17 mouse cellular contexts compared by ENCODE assay signal in genomic region chr16:10850905-10851304, GRCm38 (mm10). TPM values are rescaled to one million over a fixed set of nuclear protein-coding genes. Genes with fewer than 3 reads are reported as not detected.
DNase-seq lines count a peak whose midpoint lies in the region; ATAC-seq lines count a peak whose summit lies in the region.
"Had no signal": no experiment of that assay in that cellular context is flagged by ENCODE, and none has a peak within 500 bp of the region (broad histone marks: within the 10 kb centered on the region; RNA-seq: fewer than 3 reads in every experiment).

No protein-coding gene starts in this region.

- H3K36me3 ChIP-seq in hindbrain, embryonic 10.5 days = peaks cover 9% of the 10 kb centered on the region; the same call in 1 of the 2 replicates
- H3K36me3 ChIP-seq in hindbrain, embryonic 13.5 days = no peaks in the 10 kb centered on the region
- no peaks in the 10 kb centered on the region for H3K36me3 ChIP-seq in embryonic facial prominence, embryonic 11.5 days (replicated peaks; ENCODE audit: control insufficient read depth, insufficient read depth, low read depth, low read length)
- no peaks in the 10 kb centered on the region for H3K36me3 ChIP-seq in limb, embryonic 13.5 days
- H3K36me3 ChIP-seq: forebrain, embryonic 15.5 days; liver, embryonic 12.5 days; midbrain, embryonic 13.5 days had no signal

- H3K9me3 ChIP-seq in hindbrain, embryonic 10.5 days = no peaks in the 10 kb centered on the region
- no peaks in the 10 kb centered on the region for H3K9me3 ChIP-seq in hindbrain, embryonic 13.5 days
- no peaks in the 10 kb centered on the region for H3K9me3 ChIP-seq in embryonic facial prominence, embryonic 11.5 days (replicated peaks; ENCODE audit: control insufficient read depth, low read length)
- no peaks in the 10 kb centered on the region for H3K9me3 ChIP-seq in limb, embryonic 13.5 days
- H3K9me3 ChIP-seq: forebrain, embryonic 15.5 days; liver, embryonic 12.5 days; midbrain, embryonic 13.5 days had no signal

- WGBS in hindbrain, embryonic 10.5 days = 47% methylated on average over 4 of the region's 4 CpGs
- WGBS in hindbrain, embryonic 13.5 days = 41% methylated on average over 4 of the region's 4 CpGs
- 54% methylated on average over 4 of the region's 4 CpGs for WGBS in embryonic facial prominence, embryonic 11.5 days
- 45% methylated on average over 4 of the region's 4 CpGs for WGBS in limb, embryonic 13.5 days

- peaks cover 18% of the 10 kb centered on the region for H3K4me1 ChIP-seq in hindbrain, embryonic 10.5 days (replicated peaks)
- H3K4me1 ChIP-seq in hindbrain, embryonic 13.5 days (replicated peaks) = 0 out of 2 replicates have a peak, but pooled peaks cover 9% of the 10 kb centered on the region
- H3K4me1 ChIP-seq in embryonic facial prominence, embryonic 11.5 days (ENCODE audit: control insufficient read depth, insufficient read depth, low read length) = no peaks in the 10 kb centered on the region
- H3K4me1 ChIP-seq in limb, embryonic 13.5 days = peaks cover 44% of the 10 kb centered on the region
- H3K4me1 ChIP-seq: liver, embryonic 12.5 days; midbrain, embryonic 13.5 days had no signal

- ATAC-seq in hindbrain, embryonic 13.5 days (ENCODE audit: low FRiP score) = no peak
- ATAC-seq in embryonic facial prominence, embryonic 11.5 days (replicated peaks; ENCODE audit: insufficient number of reproducible peaks, low FRiP score, low TSS enrichment, low read depth) = no peak
- 0 out of 2 replicates have a peak, but pooled peaks have one; percentile 21 for ATAC-seq in limb, embryonic 13.5 days (ENCODE audit: low FRiP score, low read depth)
- ATAC-seq: forebrain, embryonic 15.5 days; intestine, postnatal 0 days; liver, embryonic 12.5 days; midbrain, embryonic 13.5 days; Patski had no signal

- peak overlapping the region; percentile 13 for H3K27ac ChIP-seq in hindbrain, embryonic 10.5 days
- H3K27ac ChIP-seq in hindbrain, embryonic 13.5 days = no peak overlapping the region
- peak overlapping the region; percentile 2; the same call in 1 of the 2 replicates for H3K27ac ChIP-seq in embryonic facial prominence, embryonic 11.5 days (replicated peaks; ENCODE audit: low read depth, low read length)
- H3K27ac ChIP-seq in limb, embryonic 13.5 days = peak overlapping the region; percentile 94
- H3K27ac ChIP-seq: forebrain, embryonic 15.5 days; liver, embryonic 12.5 days; midbrain, embryonic 13.5 days had no signal

- no peak overlapping the region for H3K9ac ChIP-seq in hindbrain, embryonic 13.5 days
- no peak overlapping the region for H3K9ac ChIP-seq in embryonic facial prominence, embryonic 11.5 days (replicated peaks; ENCODE audit: low read length)
- H3K9ac ChIP-seq in limb, embryonic 13.5 days = no peak overlapping the region
- H3K9ac ChIP-seq: forebrain, embryonic 15.5 days; liver, embryonic 12.5 days; midbrain, embryonic 13.5 days had no signal

- no peaks in the 10 kb centered on the region for H3K27me3 ChIP-seq in hindbrain, embryonic 10.5 days (ENCODE audit: insufficient read depth, poor library complexity, severe bottlenecking)
- H3K27me3 ChIP-seq in hindbrain, embryonic 13.5 days = no peaks in the 10 kb centered on the region
- H3K27me3 ChIP-seq in embryonic facial prominence, embryonic 11.5 days (ENCODE audit: control insufficient read depth, insufficient read depth, low read length) = no peaks in the 10 kb centered on the region
- H3K27me3 ChIP-seq in limb, embryonic 13.5 days = no peaks in the 10 kb centered on the region
- H3K27me3 ChIP-seq: forebrain, embryonic 15.5 days; midbrain, embryonic 13.5 days; Patski had no signal

- no peak overlapping the region for H3K4me2 ChIP-seq in hindbrain, embryonic 13.5 days
- no peak overlapping the region for H3K4me2 ChIP-seq in embryonic facial prominence, embryonic 11.5 days (ENCODE audit: low read depth, low read length)
- peak overlapping the region; percentile 42 for H3K4me2 ChIP-seq in limb, embryonic 13.5 days (replicated peaks)
- H3K4me2 ChIP-seq: forebrain, embryonic 15.5 days; liver, embryonic 12.5 days; midbrain, embryonic 13.5 days had no signal

- peak; percentile 27 to 35 for DNase-seq in cerebellum, postnatal 25 days
- no peak for DNase-seq in cerebellum, adult 9-11 months
- DNase-seq in hindbrain, embryonic 10.5 days (ENCODE audit: low spot score) = no peak
- DNase-seq in embryonic facial prominence, embryonic 11.5 days (ENCODE audit: low spot score) = no peak
- DNase-seq in liver = no peak
- no peak for DNase-seq in kidney, postnatal 14 days
- DNase-seq: kidney, postnatal 25 days; lung, postnatal 36 days; thymus, postnatal 4 days had no signal

- H3K4me3 ChIP-seq in hindbrain, embryonic 10.5 days = no peak overlapping the region
- H3K4me3 ChIP-seq in hindbrain, embryonic 13.5 days = no peak overlapping the region
- no peak overlapping the region for H3K4me3 ChIP-seq in embryonic facial prominence, embryonic 11.5 days (ENCODE audit: low read depth, low read length)
- no peak overlapping the region for H3K4me3 ChIP-seq in limb, embryonic 13.5 days
- H3K4me3 ChIP-seq: forebrain, embryonic 15.5 days; liver, embryonic 12.5 days; midbrain, embryonic 13.5 days had no signal

RNA-seq across cellular contexts. Expression of gene Rmi2, which starts 16.0 kb away (rescaled TPM):
- 2.5 and 4.7 TPM in 2 replicates for polyA plus RNA-seq in hindbrain, embryonic 10.5 days (2016; fragmentation: Nextera tagmentation; extraction: Ambion mirVana)
- polyA plus RNA-seq in hindbrain, embryonic 13.5 days (2015; fragmentation: Nextera tagmentation; extraction: Ambion mirVana) = 0.39 and 0.54 TPM in 2 replicates
- 2.7 and 2.9 TPM in 2 replicates for polyA plus RNA-seq in embryonic facial prominence, embryonic 11.5 days (2014; fragmentation: Nextera tagmentation; extraction: Ambion mirVana)
- 4.2 and 4.8 TPM in 2 replicates for polyA plus RNA-seq in limb, embryonic 13.5 days (2015; fragmentation: Nextera tagmentation; extraction: Ambion mirVana)

RNA-seq across cellular contexts. Expression of gene Gm11172, which starts 38.2 kb away (rescaled TPM):
- not detected in 2 replicates for polyA plus RNA-seq in hindbrain, embryonic 10.5 days (2016; fragmentation: Nextera tagmentation; extraction: Ambion mirVana)
- polyA plus RNA-seq in hindbrain, embryonic 13.5 days (2015; fragmentation: Nextera tagmentation; extraction: Ambion mirVana) = not detected in 2 replicates
- not detected in 2 replicates for polyA plus RNA-seq in embryonic facial prominence, embryonic 11.5 days (2014; fragmentation: Nextera tagmentation; extraction: Ambion mirVana)
- polyA plus RNA-seq in limb, embryonic 13.5 days (2015; fragmentation: Nextera tagmentation; extraction: Ambion mirVana) = not detected in 2 replicates
- polyA plus RNA-seq: forebrain, embryonic 15.5 days; hindbrain, embryonic 11.5 days; intestine, postnatal 0 days; liver, embryonic 12.5 days; midbrain, embryonic 13.5 days; Patski had no signal

RNA-seq across cellular contexts. Expression of gene Prm1, which starts 45.3 kb away (rescaled TPM):
- not detected in 2 replicates for polyA plus RNA-seq in hindbrain, embryonic 10.5 days (2016; fragmentation: Nextera tagmentation; extraction: Ambion mirVana)
- polyA plus RNA-seq in hindbrain, embryonic 13.5 days (2015; fragmentation: Nextera tagmentation; extraction: Ambion mirVana) = not detected in 2 replicates
- not detected in 2 replicates for polyA plus RNA-seq in embryonic facial prominence, embryonic 11.5 days (2014; fragmentation: Nextera tagmentation; extraction: Ambion mirVana)
- 0.49 and 0.83 TPM in 2 replicates for polyA plus RNA-seq in limb, embryonic 13.5 days (2015; fragmentation: Nextera tagmentation; extraction: Ambion mirVana)
- polyA plus RNA-seq: forebrain, embryonic 15.5 days; hindbrain, embryonic 11.5 days; intestine, postnatal 0 days; liver, embryonic 12.5 days; midbrain, embryonic 13.5 days had no signal

RNA-seq across cellular contexts. Expression of gene Prm2, which starts 55.0 kb away (rescaled TPM):
- not detected in 2 replicates for polyA plus RNA-seq in hindbrain, embryonic 10.5 days (2016; fragmentation: Nextera tagmentation; extraction: Ambion mirVana)
- polyA plus RNA-seq in hindbrain, embryonic 13.5 days (2015; fragmentation: Nextera tagmentation; extraction: Ambion mirVana) = not detected in 2 replicates
- not detected in 2 replicates for polyA plus RNA-seq in embryonic facial prominence, embryonic 11.5 days (2014; fragmentation: Nextera tagmentation; extraction: Ambion mirVana)
- polyA plus RNA-seq in limb, embryonic 13.5 days (2015; fragmentation: Nextera tagmentation; extraction: Ambion mirVana) = not detected in 2 replicates
- polyA plus RNA-seq: forebrain, embryonic 15.5 days; hindbrain, embryonic 11.5 days; intestine, postnatal 0 days; liver, embryonic 12.5 days; midbrain, embryonic 13.5 days; Patski had no signal

Comparison
In these comparisons a context has a peak if more than half of its experiments do, and no peak if none do; other contexts are left out.
1. DNase-seq: peak in cerebellum, postnatal 25 days (2 of 2); none in cerebellum, adult 9-11 months (single experiment), hindbrain, embryonic 10.5 days (single experiment), embryonic facial prominence, embryonic 11.5 days (single experiment), liver (single experiment) and kidney, postnatal 14 days (single experiment).